Mouse (Mus musculus): ENCODE results near the gene Asf1b.
"Not testable (repeated sequence)": the region's sequence is repeated elsewhere in the genome, so short reads cannot be mapped to it uniquely, and the experiment has no call there.

The Asf1b gene

DNA sequence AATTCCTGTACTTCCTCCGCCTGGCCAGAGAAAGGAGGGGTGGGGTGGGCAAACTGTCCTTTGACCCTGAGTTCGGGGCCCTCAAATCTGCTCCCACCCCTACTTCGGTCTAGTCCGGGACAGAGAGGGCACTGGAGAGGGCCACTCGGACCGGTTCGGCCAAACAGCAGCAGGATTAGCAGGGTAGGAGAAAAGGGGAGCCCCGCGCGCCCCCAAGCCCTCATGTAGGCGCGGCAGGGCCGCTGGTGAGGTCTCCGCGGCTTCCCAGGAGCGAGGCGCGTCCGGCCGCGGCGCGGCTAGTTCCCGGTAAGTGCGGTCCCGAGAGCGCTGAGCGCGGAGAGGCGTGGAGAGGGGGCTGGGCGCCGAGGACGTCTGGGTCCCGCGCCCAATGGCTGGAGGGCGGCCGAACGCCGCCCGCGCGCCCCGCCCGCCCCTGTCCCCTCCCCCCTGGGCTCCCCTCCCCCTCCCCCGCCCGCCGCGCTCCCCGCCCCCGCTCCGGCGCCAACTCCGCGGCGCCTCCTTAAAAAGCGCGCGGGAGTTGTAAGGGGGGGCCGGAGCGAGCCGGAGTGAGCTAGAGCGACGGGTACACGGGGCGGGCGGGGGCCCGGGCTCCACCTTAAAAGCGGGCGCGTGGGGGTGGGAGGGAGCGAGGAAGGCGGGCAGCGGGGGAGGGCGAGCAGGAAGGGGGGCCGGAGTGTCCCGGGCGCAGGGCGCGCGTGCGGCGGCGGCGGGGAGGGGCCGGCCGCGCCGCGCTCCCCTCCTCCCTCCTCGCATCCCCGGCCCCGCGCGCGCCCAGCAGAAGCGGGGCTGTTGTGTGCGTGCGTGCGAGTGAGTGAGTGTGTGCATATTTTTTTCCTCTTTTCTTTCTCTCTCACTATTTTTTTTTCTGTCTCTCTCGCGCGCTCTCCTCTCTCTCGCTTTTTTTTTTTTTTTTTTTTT, 41.5 kb downstream of the Asf1b start:
- peak; percentile 86 for DNase-seq

DNA sequence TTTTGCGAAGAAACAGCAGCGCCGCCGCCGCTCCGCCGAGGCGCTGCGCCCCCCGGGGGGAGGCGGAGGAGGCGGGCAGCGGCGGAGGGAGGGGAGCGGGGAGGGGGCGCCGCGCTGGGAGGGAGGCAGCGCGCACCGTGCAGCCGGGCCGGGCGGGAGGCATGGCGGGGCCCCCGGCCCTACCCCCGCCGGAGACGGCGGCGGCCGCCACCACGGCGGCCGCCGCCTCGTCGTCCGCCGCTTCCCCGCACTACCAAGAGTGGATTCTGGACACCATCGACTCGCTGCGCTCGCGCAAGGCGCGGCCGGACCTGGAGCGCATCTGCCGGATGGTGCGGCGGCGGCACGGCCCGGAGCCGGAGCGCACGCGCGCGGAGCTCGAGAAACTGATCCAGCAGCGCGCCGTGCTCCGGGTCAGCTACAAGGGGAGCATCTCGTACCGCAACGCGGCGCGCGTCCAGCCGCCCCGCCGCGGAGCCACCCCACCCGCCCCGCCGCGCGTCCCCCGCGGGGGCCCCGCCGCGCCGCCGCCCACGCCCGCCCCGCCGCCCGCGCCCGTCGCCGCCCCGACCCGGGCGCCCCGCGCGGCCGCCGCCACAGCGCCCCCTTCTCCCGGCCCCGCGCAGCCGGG, 42.3 kb downstream of the Asf1b start, which contains the start of gene Samd1:
Gene Samd1 (plus strand): TSS at position 162 of the 631 bp plus-strand sequence.
- peak; percentile 67 for DNase-seq

DNA sequence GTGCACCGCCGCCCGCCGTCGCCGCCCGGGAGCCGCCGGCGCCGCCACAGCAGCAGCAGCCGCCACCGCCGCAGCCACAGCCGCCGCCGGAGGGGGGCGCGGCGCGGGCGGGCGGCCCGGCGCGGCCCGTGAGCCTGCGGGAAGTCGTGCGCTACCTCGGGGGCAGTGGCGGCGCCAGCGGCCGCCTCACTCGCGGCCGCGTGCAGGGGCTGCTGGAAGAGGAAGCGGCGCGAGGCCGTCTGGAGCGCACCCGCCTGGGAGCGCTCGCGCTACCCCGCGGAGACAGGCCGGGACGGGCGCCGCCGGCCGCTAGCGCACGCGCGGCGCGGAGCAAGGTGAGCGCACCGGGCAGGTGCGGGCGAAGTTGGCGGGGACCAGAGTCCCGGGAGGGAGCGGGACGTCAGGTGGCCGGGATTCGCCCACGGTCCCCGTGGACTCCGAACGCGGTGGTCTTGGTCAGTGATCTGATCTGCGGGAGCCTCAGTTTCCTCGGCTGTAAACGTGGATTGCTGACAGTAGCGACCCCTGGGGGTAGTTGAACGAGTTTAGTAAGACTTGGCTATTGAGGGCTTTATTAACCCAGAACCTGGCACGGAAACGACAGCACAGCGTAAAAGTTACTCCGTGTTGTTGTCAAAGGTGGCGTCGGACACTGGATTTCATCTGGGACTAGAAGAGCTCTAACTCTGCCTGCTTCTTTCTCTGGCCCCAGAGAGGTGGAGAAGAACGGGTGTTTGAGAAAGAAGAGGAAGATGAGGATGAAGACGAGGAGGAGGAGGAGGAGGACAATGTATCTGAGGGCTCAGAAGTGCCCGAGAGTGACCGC, 43.1 kb downstream of the Asf1b start:
- DNase-seq = peak; percentile 83

DNA sequence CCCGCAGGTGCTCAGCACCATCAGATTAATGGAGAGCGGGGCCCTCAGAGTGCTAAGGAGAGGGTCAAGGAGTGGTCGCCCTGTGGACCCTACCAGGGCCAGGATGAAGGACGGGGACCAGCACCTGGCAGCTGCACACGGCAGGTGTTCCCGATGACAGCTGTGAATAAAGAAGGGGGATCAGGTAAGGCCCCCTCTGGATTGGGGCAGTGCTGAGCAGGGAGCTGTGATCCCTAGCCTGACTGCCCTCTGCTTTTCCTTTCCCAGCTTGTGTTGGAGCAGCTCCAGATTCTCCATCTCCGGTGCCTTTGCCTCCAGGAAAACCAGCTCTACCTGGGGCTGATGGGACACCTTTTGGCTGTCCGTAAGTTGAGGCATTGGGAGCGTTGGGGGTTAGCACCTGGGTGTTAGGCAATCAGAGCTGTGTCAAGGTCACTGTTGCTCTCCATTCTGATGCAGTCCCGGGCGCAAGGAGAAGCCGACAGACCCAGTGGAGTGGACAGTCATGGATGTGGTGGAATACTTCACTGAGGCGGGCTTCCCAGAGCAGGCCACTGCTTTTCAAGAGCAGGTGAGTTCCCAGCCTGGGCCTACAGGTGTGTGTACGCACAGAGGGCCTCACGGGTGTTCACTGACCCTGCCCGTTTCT, 43.9 kb downstream of the Asf1b start:
- peak; percentile 18 for DNase-seq

DNA sequence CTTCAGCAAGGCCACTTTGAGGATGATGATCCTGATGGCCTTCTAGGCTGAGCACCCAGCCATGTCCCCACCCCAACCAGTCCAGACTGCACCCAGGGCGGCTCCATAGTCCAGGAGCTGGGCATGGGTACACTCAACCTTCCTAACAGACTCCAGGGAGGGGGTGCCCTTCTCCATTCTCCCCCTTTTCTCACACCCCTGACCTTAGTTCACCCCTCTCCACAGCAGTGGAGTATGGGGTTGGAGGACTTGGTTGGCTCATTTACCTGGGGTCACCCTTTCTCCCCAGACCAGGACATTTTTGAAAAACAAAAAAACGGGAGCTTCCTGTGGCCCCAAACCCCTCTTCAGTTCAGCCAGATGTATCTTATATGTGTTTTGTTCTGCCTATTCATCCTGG, 44.5 kb downstream of the Asf1b start:
- no peak for DNase-seq

DNA sequence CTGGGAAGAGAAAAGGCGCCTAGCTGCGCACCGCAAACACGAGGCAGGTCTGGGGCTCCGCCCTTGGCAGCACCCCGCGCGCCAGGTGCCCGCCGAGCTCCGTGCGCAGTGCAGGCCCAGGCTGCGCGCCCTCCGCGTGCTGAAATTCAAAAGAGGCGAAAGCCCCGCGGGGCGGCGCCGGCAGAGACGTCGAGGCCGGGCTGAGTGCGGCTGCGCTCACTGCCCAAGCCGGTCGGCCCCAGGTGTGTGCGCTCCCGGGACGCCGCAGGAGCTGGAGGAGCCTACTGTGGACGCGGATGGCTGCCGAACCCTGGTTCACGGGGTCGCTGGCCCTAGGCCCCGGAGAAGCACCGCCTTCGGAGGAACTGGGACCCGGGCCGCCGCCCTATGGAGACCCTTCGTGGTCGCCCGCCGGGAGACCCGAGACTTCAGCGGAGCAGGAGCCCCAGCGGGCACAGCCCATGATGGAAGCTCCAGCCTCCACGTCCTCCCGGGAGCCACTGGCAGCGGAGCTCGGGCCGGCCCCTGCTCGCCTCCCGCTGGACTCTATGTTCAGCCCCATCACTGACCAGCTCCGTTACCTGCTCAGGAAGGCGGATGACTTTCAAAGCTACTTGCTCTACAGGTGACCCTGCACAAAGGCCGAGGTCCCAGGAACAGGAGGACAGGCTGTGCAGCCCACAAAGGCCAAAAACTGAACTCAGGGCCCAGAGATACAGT, 46.1 kb downstream of the Asf1b start, which contains the start of gene 1700067K01Rik:
Gene 1700067K01Rik (plus strand): TSS at position 222 of the 720 bp plus-strand sequence.
- DNase-seq = no peak

DNA sequence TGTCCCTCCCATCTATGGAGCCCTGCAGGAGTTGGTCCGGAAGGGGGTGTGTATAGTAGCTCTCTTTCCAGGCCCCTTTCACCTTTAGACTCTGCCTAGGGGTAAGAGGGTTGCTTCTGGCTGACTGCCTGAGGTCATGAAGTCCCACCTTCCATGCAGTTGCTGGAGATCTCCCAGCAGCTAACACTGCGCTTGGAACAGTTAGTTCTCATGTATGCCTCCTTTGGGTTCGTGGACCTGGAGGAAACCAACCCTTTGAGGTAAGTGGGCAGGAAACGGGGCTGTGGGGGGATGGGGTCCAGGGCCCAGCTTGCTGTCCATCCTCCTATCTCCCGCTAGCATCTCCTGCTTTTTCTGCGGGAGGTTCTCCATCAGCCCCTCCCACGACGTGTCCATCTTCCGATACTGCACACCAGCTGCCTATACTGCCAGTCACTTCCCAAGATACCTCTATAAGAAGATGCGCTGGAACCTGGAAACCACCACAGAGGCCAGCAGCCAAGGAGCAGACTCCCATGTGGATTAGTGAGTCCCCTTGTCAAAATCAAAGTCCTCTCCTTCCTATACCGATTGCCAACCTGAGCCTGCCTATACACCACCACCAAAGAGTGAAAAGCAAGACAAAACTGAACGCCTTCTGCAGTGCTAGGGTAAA, 47.8 kb downstream of the Asf1b start:
- DNase-seq = no peak

DNA sequence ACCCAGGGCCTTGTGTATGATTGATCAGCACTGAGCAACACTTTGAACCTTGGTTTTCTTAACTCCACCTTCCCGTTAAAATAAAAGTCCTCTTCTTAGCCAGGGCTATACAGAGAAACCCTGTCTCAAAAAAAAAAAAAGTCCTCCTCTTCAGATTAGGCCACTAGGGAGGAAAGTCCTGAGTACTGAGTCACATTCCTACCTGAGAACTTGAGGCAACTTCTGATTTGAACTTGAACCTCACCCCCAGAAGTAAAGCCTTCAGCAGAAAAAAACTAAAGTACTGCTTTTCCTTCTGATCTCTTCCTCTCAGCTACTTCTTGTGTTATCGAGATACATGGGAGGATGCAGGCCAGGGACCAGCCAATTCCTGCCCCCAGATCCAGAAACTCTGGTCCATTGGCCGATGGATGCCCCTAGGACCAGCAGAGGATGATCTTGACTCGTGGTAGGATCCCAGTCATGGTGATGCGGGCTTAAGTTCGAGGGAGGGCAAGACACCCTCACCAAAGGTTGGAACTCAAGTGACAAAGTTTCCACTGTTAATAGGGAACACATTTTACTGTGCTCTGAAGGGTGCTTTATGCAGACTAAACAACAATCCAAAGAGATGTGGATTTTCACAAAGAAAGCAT, 48.4 kb downstream of the Asf1b start:
- no peak for DNase-seq

DNA sequence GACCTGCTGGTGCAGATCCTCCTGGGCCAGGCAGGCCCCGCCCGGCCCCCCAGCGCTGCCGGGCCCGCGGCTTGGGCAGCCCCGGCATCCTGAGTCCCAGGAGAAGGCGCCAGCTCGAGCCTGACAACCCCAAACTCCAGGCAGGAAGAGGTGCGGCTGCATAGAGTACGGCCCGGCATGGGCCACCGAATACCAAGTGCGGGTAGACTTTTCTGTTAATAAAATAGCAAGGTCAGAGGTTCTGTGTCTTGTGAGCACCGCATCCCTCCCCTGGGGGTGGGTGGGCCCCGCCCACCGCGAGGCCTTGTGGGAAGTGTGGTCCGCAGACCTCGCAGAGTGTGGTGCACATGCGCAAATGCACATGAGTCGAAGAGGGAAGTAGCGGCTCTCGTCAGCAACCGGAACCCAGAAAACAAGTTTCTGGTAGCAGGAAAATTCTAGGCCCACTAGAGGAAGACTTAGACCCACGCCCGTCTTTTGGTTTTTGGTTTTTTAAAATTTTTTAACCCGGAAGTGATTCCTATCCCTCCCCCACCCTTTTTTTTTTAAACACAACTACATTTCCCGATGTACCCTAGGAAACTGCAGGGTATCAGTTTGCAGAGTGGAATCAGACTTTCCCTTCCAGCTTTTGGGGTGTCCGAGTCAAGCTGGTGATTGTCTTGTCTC, 49.4 kb downstream of the Asf1b start:
- DNase-seq = peak; percentile 97

DNA sequence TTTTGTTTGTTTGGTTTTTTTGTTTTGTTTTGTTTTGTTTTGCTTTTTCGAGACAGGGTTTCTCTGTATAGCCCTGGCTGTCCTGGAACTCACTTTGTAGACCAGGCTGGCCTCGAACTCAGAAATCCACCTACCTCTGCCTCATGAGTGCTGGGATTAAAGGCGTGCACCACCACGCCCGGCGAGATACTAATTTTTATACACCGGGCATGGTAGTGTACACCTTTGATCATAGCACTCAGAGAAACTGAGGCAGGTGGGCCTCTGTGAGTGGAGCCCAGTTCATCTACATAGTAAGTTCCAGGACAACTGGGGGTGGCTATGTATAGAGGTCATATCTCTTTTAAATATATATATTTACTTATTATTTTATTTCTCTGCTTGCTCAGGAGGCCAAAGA, 50.2 kb downstream of the Asf1b start:
- not testable (repeated sequence) for DNase-seq

DNA sequence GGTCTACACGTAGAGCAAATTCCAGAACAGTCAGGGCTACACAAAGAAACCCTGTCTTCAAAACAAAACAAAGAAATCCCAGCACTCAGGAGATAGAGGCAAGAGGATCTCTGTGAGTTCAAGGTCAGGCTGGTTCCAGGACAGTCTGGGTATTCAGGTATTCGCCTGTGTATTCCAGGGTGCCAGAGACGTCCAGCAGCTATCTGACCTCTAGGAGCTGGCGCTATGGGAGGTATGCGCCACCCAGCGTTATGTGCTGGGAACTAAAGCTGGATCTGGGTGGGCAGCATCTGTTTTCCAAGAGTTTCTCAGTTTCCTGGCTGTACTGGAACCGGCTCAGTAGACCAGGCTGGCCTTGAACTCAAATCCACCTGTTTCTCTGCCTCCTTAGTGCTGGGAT, 53.1 kb downstream of the Asf1b start:
- no peak for DNase-seq

DNA sequence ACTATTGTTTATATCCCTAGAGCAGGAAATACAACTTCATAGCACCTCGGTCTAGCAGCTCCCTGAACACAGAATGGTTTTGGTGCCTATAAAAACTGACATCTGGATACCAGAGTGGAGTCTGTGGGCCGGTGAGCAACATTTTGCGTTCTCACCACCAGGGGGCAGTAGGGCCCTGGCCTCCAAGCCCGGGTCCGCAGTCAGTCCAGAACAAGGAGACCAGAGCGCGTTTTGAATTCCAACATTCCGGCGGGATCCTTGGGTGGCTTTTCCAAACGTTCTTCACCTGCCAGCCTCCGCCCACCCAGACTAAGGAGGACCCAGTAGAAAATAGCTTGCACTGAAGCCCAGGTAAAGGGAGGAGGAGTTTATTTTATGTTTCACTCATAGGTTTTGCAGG, 54.6 kb downstream of the Asf1b start:
- DNase-seq = peak; percentile 84

DNA sequence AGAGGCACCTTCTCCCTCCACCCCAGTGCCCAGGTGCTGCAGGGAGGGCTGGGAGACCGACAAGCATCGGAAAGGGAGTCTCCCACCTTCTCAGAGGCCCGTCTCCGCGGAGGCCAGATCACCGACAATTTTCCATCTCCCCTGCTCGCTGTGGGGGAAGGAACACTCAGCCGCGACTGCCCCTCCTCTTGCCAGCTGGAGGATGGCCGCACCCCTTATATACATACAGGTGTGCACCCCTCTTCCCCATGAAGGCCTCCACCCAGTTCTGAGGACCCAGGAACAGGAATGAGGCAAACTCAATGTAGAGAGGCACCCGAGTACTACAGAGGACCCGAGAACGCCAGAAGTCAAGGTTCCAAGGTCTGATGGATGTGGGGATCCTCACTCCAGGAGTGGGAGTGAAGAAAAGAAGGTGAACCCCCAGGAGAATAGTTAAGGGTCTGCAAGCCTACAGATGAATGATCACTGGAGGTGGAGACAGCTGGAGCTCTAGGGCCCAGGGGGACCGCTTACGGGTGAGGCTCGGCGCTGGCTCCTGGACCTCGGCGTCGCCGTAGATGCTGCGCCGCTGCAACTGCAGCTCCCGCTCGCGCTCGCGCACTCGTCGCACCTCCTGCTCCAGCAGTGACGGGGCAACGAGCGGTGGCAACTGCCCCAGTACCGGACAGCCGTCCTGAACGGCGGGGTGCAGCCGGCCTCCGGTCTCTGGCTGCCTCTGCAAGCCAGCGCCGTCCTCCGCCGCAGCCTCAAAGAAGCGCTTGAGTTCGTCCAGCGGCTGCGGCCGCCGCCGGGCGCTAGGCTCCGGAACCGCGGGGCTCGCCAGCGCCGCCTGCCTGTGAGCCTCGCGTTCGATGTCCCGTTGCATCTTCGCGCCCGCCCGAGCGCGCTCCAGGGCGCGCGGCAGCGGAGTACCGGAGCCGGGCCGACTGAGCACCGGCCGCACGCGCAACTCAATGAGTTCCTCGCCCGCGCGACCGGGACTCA, 55.6 kb downstream of the Asf1b start:
- peak; percentile 75 for DNase-seq

DNA sequence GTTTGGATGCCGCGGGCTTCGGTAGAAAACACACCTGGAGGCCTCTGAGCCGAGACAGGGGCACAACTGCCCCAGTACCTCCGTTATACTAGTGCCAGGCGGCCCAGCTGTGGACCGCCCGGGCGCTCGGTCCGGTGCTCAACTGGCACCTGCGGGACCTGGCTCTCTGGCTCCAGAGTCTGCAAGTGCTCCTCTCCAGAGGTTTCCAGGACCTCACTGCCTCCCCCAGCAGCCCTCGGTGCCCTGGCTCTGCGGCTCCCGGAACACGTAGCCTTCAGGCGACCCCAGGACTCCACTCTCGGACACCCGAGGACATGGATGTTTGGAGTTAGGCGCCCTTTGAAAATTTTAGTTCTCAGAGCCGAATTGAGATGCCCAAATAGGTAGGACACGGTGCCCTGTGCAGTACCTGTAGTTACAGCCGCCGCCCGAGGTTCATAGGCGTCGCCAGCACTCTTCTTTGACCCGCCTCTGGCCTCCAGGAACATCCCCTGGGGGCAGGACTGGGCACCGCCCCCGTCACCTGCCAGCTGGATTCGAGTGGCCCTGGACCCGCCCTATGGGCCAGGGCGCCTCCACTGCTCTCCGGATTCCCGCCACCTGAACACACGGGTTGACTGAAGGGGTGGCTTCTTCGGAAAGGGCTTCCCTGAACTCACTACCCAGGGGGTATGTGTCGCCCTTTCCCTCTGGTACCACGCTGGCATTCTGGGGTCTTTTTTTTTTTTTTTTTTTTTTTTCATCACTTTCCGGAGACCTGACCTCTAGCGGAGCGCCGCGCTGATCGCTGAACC, 56.6 kb downstream of the Asf1b start, which contains the start of gene 2210011C24Rik:
Gene 2210011C24Rik (minus strand): TSS at position 467 of the 794 bp plus-strand sequence.
- no peak for DNase-seq

DNA sequence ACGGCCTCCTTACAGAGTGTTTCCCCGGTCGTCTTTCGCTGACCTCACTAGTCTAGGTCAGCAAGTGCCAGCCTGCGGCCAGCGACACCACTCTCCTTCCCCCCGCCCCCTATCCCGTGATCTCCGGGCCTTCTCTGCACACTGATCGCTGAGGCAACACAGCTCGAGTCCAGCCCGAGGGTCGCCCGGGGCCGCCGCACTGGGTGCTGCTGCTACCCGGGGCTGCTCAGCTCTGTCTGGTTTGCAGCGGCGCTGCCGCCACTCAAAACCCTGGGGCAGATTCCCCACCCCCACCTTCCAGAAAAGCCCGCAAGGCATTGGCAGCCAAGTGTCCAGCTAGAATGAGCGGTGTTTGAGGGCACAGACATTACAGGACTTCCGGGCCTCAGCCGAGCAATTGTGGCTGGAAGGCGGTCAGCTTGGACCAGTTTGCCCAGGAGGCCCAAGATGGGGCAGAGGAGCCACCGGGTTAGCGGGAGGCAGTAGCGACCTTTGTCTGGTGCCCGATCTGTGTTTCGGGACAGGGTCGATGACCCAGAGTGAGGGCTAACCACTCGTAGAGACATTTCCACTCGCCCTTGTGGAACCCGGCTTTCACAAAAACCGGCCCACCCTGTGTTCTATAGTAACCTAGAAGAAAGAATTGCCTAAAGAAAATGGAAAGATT, 57.3 kb downstream of the Asf1b start:
- no peak for DNase-seq

DNA sequence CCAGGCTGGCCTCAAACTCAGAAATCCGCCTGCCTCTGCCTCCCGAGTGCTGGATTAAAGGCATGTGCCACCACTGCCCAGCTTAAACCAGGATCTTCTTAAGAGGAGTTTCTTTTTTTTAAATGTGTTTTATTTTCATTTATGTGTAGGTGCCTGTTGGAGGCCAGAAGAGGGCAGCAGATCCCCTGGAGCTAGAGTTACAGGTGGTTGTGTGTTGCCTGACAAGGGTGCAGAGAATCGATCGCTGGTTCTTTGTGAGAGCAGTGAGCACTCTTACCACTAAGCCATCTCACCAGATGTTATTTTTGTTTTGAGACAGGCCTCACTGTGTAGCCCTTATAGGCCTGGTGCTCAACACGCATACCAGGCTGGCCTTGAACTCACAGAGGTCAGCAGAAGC, 60.5 kb downstream of the Asf1b start:
- DNase-seq = no peak

DNA sequence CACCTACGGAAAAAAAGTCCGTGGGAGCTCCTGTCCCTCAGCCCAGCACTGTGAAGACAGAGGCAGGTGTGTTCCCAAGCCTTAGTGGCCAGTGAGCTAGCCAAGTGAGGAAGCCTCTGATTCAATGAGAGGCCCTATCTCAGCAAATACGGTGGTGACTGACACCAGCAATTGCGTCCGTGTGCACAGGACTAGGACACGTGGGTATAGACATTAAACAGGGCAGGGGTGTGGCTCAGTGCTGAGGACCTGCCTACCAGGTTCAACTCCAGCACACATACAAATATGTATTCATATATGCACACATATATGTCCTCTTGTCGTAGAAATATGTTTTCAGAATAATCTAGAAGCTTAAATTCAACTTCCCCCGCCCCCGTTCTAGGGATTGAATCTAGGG, 64.4 kb downstream of the Asf1b start:
- DNase-seq = no peak

Data from thymus, postnatal 14 days (tissue).